Mouse (Mus musculus) midbrain, embryonic 11.5 days (tissue): Measurements from ENCODE around the gene Tpst1. TPM values are rescaled to one million over a fixed set of nuclear protein-coding genes. Genes with fewer than 3 reads are reported as not detected.

Source experiments
- ATAC-seq: fragments of 200-750 bp; cut with Nextera tagmentation; 2 replicates; pipeline ENCODE4 v1.8.0; 2017; ENCODE audit warnings: moderate TSS enrichment, moderate library complexity; ENCODE audit not compliant: low FRiP score
- DNase-seq: peaks from one replicate; pipeline ENCODE4 v3.0.0; 2015; ENCODE audit warnings: low spot score; ENCODE audit errors: missing footprints
- H3K27ac ChIP-seq: fragments of 300-500 bp; sonication (generic); 2 replicates; pipeline ENCODE4 v1.5.1; 2014; ENCODE audit warnings: low read depth, low read length
- H3K27me3 ChIP-seq: fragments of 300-500 bp; sonication (generic); 2 replicates; pipeline ENCODE4 v1.6.1; 2014; ENCODE audit warnings: mild to moderate bottlenecking, low read length, moderate library complexity, mixed read lengths; ENCODE audit not compliant: control insufficient read depth, insufficient read depth
- H3K36me3 ChIP-seq: fragments of 300-500 bp; sonication (generic); 2 replicates; pipeline ENCODE4 v1.6.1; 2014; ENCODE audit warnings: mild to moderate bottlenecking, low read length, moderate library complexity, mixed read lengths; ENCODE audit not compliant: control insufficient read depth, insufficient read depth
- H3K4me1 ChIP-seq: fragments of 300-500 bp; sonication (generic); 2 replicates; pipeline ENCODE4 v1.6.1; 2014; ENCODE audit warnings: low read length; ENCODE audit not compliant: control insufficient read depth, insufficient read depth
- H3K4me2 ChIP-seq: fragments of 300-500 bp; sonication (generic); 2 replicates; pipeline ENCODE4 v1.6.1; 2014; ENCODE audit warnings: mild to moderate bottlenecking, moderate library complexity
- H3K4me3 ChIP-seq: fragments of 300-500 bp; sonication (generic); 2 replicates; pipeline ENCODE4 v1.5.1; 2014; ENCODE audit warnings: low read depth, low read length
- H3K9ac ChIP-seq: fragments of 300-500 bp; sonication (generic); 2 replicates; pipeline ENCODE4 v1.6.1; 2014; ENCODE audit warnings: low read length
- H3K9me3 ChIP-seq: fragments of 300-500 bp; sonication (generic); 2 replicates; pipeline ENCODE4 v1.6.1; 2016; ENCODE audit warnings: low read length; ENCODE audit not compliant: control insufficient read depth
- WGBS: fragments of 180-500 bp; shearing (Covaris S2); extraction: QIAGEN DNeasy Blood & Tissue Kit; methylation state at CpG from one replicate; pipeline ENCODE4 v1.1.7; 2014; 5-methylcytosine and 5-hydroxymethylcytosine counted together
- polyA plus RNA-seq: library from polyadenylated mRNA; unstranded; fragments of >200 nt; fragmentation: Nextera tagmentation; extraction: Ambion mirVana; gene quantifications from 2 replicates; pipeline ENCODE4 v1.2.1, GENCODE M21; 2014

Tpst1 gene
- polyA plus RNA-seq, 1 experiment from 2014 or later = 64.7 TPM

DNA sequence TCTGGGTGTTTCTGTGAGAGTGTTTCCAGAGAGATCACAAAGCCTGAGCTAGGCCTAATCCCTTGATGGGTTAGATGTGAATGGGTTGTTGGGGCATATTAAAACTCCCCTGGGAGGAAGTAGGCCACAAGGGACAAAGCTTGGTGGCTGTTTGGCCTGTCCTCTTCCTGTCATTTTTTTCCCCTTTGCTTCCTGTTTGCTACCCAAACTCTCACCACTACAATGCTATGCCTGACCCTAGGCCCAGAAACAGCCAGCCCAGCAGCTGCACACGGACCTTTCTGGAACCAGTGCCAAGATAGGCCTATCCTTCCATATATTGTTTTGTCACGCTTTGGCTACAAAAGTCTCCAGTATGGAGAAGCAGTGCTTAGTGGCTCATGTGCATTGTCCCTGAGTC, 11.0 kb upstream of the Tpst1 start:
- Histone ChIP-seq H3K4me2 (no peak overlapping the region), H3K27me3 (no peaks in the 10 kb centered on the region), H3K9ac (no peak overlapping the region), H3K27ac (no peak overlapping the region), H3K4me1 (no peaks in the 10 kb centered on the region; the same call in 1 of the 2 replicates), H3K36me3 (peaks cover 3% of the 10 kb centered on the region; the same call in 1 of the 2 replicates), H3K4me3 (no peak overlapping the region), H3K9me3 (no peaks in the 10 kb centered on the region; the same call in 1 of the 2 replicates)
- DNase-seq (no peak), ATAC-seq (no peak)
- WGBS = 77% methylated on average over 2 of the region's 2 CpGs

DNA sequence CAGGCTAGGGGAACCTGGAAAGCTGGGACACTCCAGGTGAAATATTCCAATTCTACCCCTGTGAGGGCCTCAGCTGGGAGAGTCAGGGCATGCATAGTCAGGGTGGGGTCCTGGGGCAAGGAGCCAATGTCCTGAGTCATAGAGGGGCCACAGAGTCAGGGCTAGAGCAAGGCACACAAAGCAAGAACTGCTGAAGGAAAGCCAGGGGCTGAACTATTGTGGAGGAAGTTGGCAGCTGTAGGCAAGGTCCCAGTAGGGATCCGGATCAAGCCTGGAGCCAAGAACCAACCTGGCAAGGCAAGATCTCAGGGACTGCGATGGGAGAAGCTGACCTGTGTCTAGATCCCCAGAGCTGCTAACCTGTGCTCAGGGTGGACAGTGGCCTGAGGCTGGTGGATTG, 9.4 kb upstream of the Tpst1 start:
- no peaks in the 10 kb centered on the region for H3K27me3 ChIP-seq
- H3K4me3 ChIP-seq = no peak overlapping the region
- no peak overlapping the region for H3K27ac ChIP-seq
- no peak overlapping the region for H3K9ac ChIP-seq
- no peaks in the 10 kb centered on the region; the same call in 1 of the 2 replicates for H3K4me1 ChIP-seq
- H3K9me3 ChIP-seq = no peaks in the 10 kb centered on the region; the same call in 1 of the 2 replicates
- ATAC-seq (no peak), DNase-seq (no peak)
- peaks cover 3% of the 10 kb centered on the region; the same call in 1 of the 2 replicates for H3K36me3 ChIP-seq
- 77% methylated on average over 2 of the region's 2 CpGs for WGBS
- no peak overlapping the region for H3K4me2 ChIP-seq

DNA sequence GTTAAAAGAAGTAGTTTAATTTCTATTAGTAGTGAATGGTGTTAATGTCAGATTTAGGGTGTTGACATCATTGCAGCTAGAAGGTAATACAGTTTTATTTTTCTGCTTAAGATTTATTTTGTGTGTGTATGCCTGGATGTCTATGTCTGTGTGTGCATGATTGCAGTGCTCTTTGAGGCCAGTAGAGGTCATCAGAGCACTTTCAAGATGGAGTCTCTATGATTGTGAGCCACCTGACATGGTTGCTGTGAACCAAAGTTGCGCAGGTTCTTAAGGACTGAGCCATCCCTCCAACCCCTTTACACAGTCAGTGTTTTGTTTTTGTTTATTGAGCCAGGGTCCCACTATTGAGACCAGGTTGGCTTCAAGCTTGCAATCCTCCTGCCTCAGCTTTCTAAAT, 7.5 kb upstream of the Tpst1 start:
- H3K4me2 ChIP-seq = no peak overlapping the region
- peak; percentile 68 for DNase-seq
- no peaks in the 10 kb centered on the region; the same call in 1 of the 2 replicates for H3K9me3 ChIP-seq
- no peak overlapping the region for H3K27ac ChIP-seq
- H3K36me3 ChIP-seq = no peaks in the 10 kb centered on the region
- no peak overlapping the region for H3K9ac ChIP-seq
- WGBS = 97% methylated on average over 1 of the region's 1 CpGs
- H3K4me1 ChIP-seq = no peaks in the 10 kb centered on the region
- no peaks in the 10 kb centered on the region for H3K27me3 ChIP-seq
- H3K4me3 ChIP-seq = no peak overlapping the region
- no peak for ATAC-seq

DNA sequence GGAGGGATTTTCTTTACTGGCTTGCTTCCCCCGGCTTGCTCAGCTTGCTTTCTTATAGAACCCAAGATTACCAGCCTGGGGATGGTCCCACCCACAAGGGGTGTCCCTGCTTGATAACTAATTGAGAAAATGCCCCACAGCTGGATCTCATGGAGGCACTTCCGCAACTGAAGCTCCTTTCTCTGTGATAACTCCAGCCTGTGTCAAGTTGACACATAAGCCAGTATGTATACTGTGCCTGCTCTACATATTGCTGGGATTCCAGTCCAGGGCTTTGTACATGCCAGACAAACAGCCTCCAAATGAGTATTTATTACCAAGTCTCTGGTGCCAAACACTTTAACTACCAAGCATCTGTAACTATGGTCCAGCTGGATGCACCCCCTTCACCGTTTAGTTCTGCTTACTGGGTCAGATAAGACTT, 5.3 kb upstream of the Tpst1 start:
- Histone ChIP-seq H3K36me3 (no peaks in the 10 kb centered on the region), H3K9me3 (no peaks in the 10 kb centered on the region; the same call in 1 of the 2 replicates), H3K9ac (no peak overlapping the region), H3K27me3 (no peaks in the 10 kb centered on the region), H3K4me3 (no peak overlapping the region), H3K27ac (no peak overlapping the region), H3K4me1 (no peaks in the 10 kb centered on the region), H3K4me2 (no peak overlapping the region)
- no peak for ATAC-seq
- no peak for DNase-seq
- WGBS = 72% methylated on average over 3 of the region's 3 CpGs

DNA sequence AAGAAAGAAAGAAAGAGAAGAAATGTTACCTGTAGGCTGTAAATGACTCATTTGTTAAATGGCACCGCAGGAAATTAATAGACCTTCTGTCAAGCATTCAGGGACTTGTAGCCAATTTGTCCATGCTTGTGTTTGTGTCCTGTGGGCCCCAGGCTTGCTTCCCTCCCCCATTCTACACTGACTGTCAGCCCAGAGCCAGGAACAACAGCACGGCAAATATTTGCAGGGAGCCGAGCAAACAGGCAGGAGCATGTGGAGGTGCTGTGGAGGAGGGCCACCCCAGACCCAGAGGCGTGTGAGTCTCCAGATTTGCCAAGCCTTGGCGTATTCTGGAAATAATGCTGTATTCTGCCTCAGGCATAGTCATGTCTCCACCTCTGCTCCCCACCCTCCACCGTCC, 1.4 kb downstream of the Tpst1 start:
- H3K9ac ChIP-seq = no peak overlapping the region

DNA sequence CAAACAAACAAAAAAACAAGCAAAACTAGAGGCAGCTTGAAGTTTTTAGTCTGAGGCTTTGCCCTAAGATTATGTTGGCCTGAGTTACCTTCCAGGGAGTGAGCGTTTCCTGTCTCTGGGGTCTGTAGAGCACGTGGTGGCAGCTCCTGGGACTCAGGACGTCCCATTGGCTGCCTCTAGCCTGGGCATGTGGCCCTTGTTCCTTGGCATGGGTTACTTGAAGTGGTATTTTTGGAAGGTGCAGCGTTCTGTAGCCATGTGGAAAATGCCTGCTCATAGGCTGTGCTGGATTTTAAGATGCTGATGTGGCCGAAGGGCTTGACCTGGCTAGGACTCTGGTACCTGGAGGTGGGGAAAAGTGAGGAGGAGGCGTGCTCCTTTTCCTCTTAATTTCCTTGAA, 3.3 kb downstream of the Tpst1 start:
- Histone ChIP-seq H3K27me3 (no peaks in the 10 kb centered on the region), H3K4me1 (peaks cover 5% of the 10 kb centered on the region)
- 65% methylated on average over 6 of the region's 6 CpGs for WGBS

More for the DNA sequence above, 1.4 kb downstream of the Tpst1 start:
- no peak overlapping the region for H3K4me2 ChIP-seq
- no peak overlapping the region for H3K27ac ChIP-seq
- H3K9me3 ChIP-seq = no peaks in the 10 kb centered on the region
- ATAC-seq (no peak), DNase-seq (no peak)
- WGBS = 70% methylated on average over 6 of the region's 6 CpGs
- no peaks in the 10 kb centered on the region for H3K27me3 ChIP-seq
- H3K36me3 ChIP-seq = no peaks in the 10 kb centered on the region
- no peaks in the 10 kb centered on the region; the same call in 1 of the 2 replicates for H3K4me1 ChIP-seq
- no peak overlapping the region for H3K4me3 ChIP-seq

DNA sequence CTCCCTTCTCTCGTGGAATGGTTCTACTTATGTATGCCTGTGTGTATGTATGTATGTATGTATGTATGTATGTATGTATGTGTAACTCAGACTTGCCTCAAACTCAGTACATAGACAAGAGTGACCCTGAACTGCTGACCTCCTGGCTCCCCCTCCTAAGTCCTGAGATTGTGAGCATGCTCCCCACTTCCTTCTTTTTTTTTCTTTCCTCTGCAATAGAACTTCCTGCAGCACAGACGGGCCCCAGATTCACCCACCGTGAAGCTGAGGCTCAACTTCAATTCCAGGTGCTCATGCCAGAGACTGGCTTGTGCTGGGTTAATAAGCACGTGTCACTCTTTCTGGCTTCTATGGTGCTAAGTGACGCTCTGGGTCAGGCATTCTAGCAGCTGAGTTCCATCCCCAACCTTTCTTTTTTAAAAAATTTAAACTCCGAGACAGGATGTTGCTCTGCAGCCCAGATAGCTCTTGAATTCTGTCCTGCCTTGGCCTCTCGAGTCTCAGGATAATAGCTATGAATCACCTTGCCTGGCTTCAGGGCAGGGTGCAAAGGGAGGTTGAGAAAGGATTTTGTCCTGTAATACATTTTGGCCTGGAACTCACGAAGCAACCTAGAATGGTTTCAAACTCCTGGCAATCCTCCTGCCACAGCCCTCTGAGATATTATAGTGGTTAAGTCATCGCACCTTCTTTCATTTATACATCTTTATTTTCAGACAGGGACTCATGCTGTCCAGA, 5.1 kb downstream of the Tpst1 start:
- Histone ChIP-seq H3K27ac (no peak overlapping the region), H3K9ac (peak overlapping the region; percentile 46; the same call in 1 of the 2 replicates), H3K36me3 (no peaks in the 10 kb centered on the region; the same call in 1 of the 2 replicates), H3K27me3 (no peaks in the 10 kb centered on the region), H3K4me2 (no peak overlapping the region), H3K9me3 (peaks cover 4% of the 10 kb centered on the region; the same call in 1 of the 2 replicates), H3K4me1 (peaks cover 5% of the 10 kb centered on the region), H3K4me3 (no peak overlapping the region)
- DNase-seq (no peak), ATAC-seq (no peak)
- WGBS = 81% methylated on average over 9 of the region's 9 CpGs

More for the DNA sequence above, 3.3 kb downstream of the Tpst1 start:
- Histone ChIP-seq H3K9me3 (peaks cover under 1% of the 10 kb centered on the region; the same call in 1 of the 2 replicates), H3K4me3 (no peak overlapping the region), H3K4me2 (no peak overlapping the region), H3K36me3 (no peaks in the 10 kb centered on the region; the same call in 1 of the 2 replicates), H3K9ac (no peak overlapping the region), H3K27ac (no peak overlapping the region)
- DNase-seq (no peak), ATAC-seq (no peak)

DNA sequence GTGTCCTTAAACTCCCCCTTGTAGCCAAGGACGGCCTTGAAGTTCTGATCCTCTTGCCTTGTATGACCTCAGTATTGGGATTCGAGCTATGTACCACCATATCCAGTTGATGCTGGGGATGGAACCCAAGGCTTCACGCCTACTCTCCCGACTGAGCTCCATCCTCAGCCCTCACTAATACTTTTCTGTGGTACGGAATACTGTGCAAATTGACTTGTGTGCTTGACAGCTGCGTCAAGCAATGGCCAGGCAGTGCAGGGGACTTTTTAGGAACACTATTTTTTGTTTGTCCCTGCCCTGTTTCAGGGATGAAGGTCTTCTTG, 5.7 kb downstream of the Tpst1 start:
- H3K4me2 ChIP-seq = peak overlapping the region; percentile 67
- peak overlapping the region; percentile 46 for H3K9ac ChIP-seq
- no peaks in the 10 kb centered on the region; the same call in 1 of the 2 replicates for H3K36me3 ChIP-seq
- peaks cover 5% of the 10 kb centered on the region for H3K4me1 ChIP-seq
- peaks cover 4% of the 10 kb centered on the region; the same call in 1 of the 2 replicates for H3K9me3 ChIP-seq
- peak; percentile 20; the same call in 1 of the 2 replicates for ATAC-seq
- no peak overlapping the region; the same call in 1 of the 2 replicates for H3K27ac ChIP-seq
- 46% methylated on average over 6 of the region's 6 CpGs for WGBS
- peak overlapping the region; percentile 64; the same call in 1 of the 2 replicates for H3K4me3 ChIP-seq
- no peaks in the 10 kb centered on the region for H3K27me3 ChIP-seq
- DNase-seq = no peak
